In genomic region chr7:109098145-109099018, GRCm38 (mm10) we compare ENCODE assay signal across 10 mouse cellular contexts. TPM values are rescaled to one million over a fixed set of nuclear protein-coding genes. Genes with fewer than 3 reads are reported as not detected.
A peak's percentile ranks its signal among the peaks of the same experiment; 100 is the strongest.
DNase-seq lines count a peak whose midpoint lies in the region; ATAC-seq and TF ChIP-seq lines count a peak whose summit lies in the region.
"Had no signal": no experiment of that assay in that cellular context is flagged by ENCODE, and none has a peak within 500 bp of the region (broad histone marks: within the 10 kb centered on the region; RNA-seq: fewer than 3 reads in every experiment).

No protein-coding gene starts in this region.

- H3K4me3 ChIP-seq in gastrocnemius, adult 2 months = no peak overlapping the region
- H3K4me3 ChIP-seq in ES-Bruce4 (ENCODE audit: low read depth, low read length) = no peak overlapping the region
- H3K4me3 ChIP-seq in forebrain, embryonic 15.5 days = no peak overlapping the region
- no peak overlapping the region for H3K4me3 ChIP-seq in kidney, postnatal 0 days (replicated peaks; ENCODE audit: low read depth, low read length)
- H3K4me3 ChIP-seq in midbrain, embryonic 10.5 days = no peak overlapping the region
- H3K4me3 ChIP-seq: heart, embryonic 13.5 days had no signal

- TF ChIP-seq CTCF in gastrocnemius, adult 2 months (IDR thresholded peaks at IDR 0.05) = peak; percentile 58
- peak; percentile 58 for TF ChIP-seq CTCF in ES-Bruce4 (IDR thresholded peaks at IDR 0.05; ENCODE audit: low read depth, low read length)
- TF ChIP-seq CTCF in kidney, postnatal 0 days (IDR thresholded peaks at IDR 0.05; ENCODE audit: low read depth) = peak; percentile 68

- peak; percentile 66 for ATAC-seq in forebrain, embryonic 15.5 days (replicated peaks)
- no peak for ATAC-seq in kidney, postnatal 0 days (replicated peaks; ENCODE audit: low FRiP score, low read depth)
- no peak for ATAC-seq in activated CD4-positive, CD25-positive, alpha-beta regulatory T cell, adult 4 months

- H3K27ac ChIP-seq in gastrocnemius, adult 2 months = no peak overlapping the region
- H3K27ac ChIP-seq in ES-Bruce4 (ENCODE audit: insufficient read depth, low read length) = no peak overlapping the region
- no peak overlapping the region for H3K27ac ChIP-seq in forebrain, embryonic 15.5 days (replicated peaks)
- H3K27ac ChIP-seq in kidney, postnatal 0 days = no peak overlapping the region
- H3K27ac ChIP-seq in midbrain, embryonic 10.5 days (replicated peaks) = 0 out of 2 replicates have a peak overlapping the region, but pooled peaks have one; percentile 33
- H3K27ac ChIP-seq: heart, embryonic 13.5 days had no signal

- TF ChIP-seq EP300 in ES-Bruce4 (IDR thresholded peaks at IDR 0.05; ENCODE audit: insufficient read depth, low read depth, low read length) = no peak

- H3K4me1 ChIP-seq in ES-Bruce4 (ENCODE audit: control insufficient read depth, insufficient read depth, low read length) = no peaks in the 10 kb centered on the region
- H3K4me1 ChIP-seq in forebrain, embryonic 15.5 days = no peaks in the 10 kb centered on the region
- H3K4me1 ChIP-seq in kidney, postnatal 0 days (replicated peaks; ENCODE audit: insufficient read depth, low read length) = no peaks in the 10 kb centered on the region
- H3K4me1 ChIP-seq in midbrain, embryonic 10.5 days = peaks cover 6% of the 10 kb centered on the region
- H3K4me1 ChIP-seq: heart, embryonic 13.5 days had no signal

- H3K9ac ChIP-seq in ES-Bruce4 (ENCODE audit: low read depth, poor library complexity, severe bottlenecking) = no peak overlapping the region
- no peak overlapping the region for H3K9ac ChIP-seq in forebrain, embryonic 15.5 days (replicated peaks)
- no peak overlapping the region for H3K9ac ChIP-seq in kidney, postnatal 0 days (ENCODE audit: low read depth, low read length)
- H3K9ac ChIP-seq: heart, embryonic 13.5 days had no signal

- WGBS in forebrain, embryonic 15.5 days = 23% methylated on average over 6 of the region's 6 CpGs
- 30% methylated on average over 6 of the region's 6 CpGs for WGBS in kidney, postnatal 0 days
- 28% methylated on average over 6 of the region's 6 CpGs for WGBS in midbrain, embryonic 10.5 days

- DNase-seq in gastrocnemius, adult 2 months = no peak
- no peak for DNase-seq in gastrocnemius, adult 8-10 months (ENCODE audit: low spot score in 2 of 2)
- DNase-seq in cerebellum, adult 11-12 months = peak; percentile 43
- DNase-seq in kidney, postnatal 0 days (ENCODE audit: low spot score) = peak; percentile 47
- peak; percentile 65 for DNase-seq in midbrain, embryonic 10.5 days (ENCODE audit: low spot score)

- H3K36me3 ChIP-seq in ES-Bruce4 (ENCODE audit: control insufficient read depth, insufficient read depth, low read length, poor library complexity, severe bottlenecking) = no peaks in the 10 kb centered on the region
- H3K36me3 ChIP-seq in forebrain, embryonic 15.5 days = no peaks in the 10 kb centered on the region
- no peaks in the 10 kb centered on the region for H3K36me3 ChIP-seq in kidney, postnatal 0 days (ENCODE audit: insufficient read depth, low read length)
- H3K36me3 ChIP-seq in midbrain, embryonic 10.5 days = no peaks in the 10 kb centered on the region
- H3K36me3 ChIP-seq: heart, embryonic 13.5 days had no signal

- no peak for TF ChIP-seq POLR2A in ES-Bruce4 (IDR thresholded peaks at IDR 0.05; ENCODE audit: insufficient read depth, low read length)

- H3K27me3 ChIP-seq in ES-Bruce4 (ENCODE audit: control insufficient read depth, insufficient read depth, low read length, poor library complexity, severe bottlenecking) = no peaks in the 10 kb centered on the region; the same call in 1 of the 2 replicates
- H3K27me3 ChIP-seq in forebrain, embryonic 15.5 days = peaks cover 11% of the 10 kb centered on the region; the same call in 1 of the 2 replicates
- H3K27me3 ChIP-seq in kidney, postnatal 0 days (ENCODE audit: insufficient read depth, low read length) = no peaks in the 10 kb centered on the region
- H3K27me3 ChIP-seq in midbrain, embryonic 10.5 days (ENCODE audit: low read depth, poor library complexity, severe bottlenecking) = no peaks in the 10 kb centered on the region

- intact Hi-C loops in gastrocnemius, adult 2 months (cut with DNase I) = no loop called here

- no peaks in the 10 kb centered on the region for H3K9me3 ChIP-seq in ES-Bruce4 (replicated peaks; ENCODE audit: control insufficient read depth, insufficient read depth, low read length, poor library complexity, severe bottlenecking)
- H3K9me3 ChIP-seq in forebrain, embryonic 15.5 days = no peaks in the 10 kb centered on the region
- H3K9me3 ChIP-seq in kidney, postnatal 0 days (replicated peaks; ENCODE audit: low read length) = no peaks in the 10 kb centered on the region
- H3K9me3 ChIP-seq in midbrain, embryonic 10.5 days (replicated peaks) = no peaks in the 10 kb centered on the region
- H3K9me3 ChIP-seq: heart, embryonic 13.5 days had no signal

- no peak overlapping the region for H3K4me2 ChIP-seq in forebrain, embryonic 15.5 days (replicated peaks)
- no peak overlapping the region for H3K4me2 ChIP-seq in kidney, postnatal 0 days (ENCODE audit: low read length)
- H3K4me2 ChIP-seq: heart, embryonic 13.5 days had no signal

RNA-seq across cellular contexts. Expression of gene Ric3, which starts 15.3 kb away (rescaled TPM):
- total RNA-seq in gastrocnemius, adult 2 months (2021) = 1 to 10 TPM; 1.7 to 2.1 TPM
- 1 to 10 TPM; 1.7 to 3.5 (median 2.3) TPM for total RNA-seq in gastrocnemius, adult 8-10 months (2022)
- polyA plus RNA-seq in ES-Bruce4 (2011; ENCODE audit: insufficient read depth, insufficient read length, low read depth, missing spikeins) = 2.7 and 5.4 TPM in 2 replicates
- 28.2 and 30.4 TPM in 2 replicates for polyA plus RNA-seq in forebrain, embryonic 15.5 days (2015; fragmentation: Nextera tagmentation; extraction: Ambion mirVana)
- polyA plus RNA-seq in kidney, postnatal 0 days (2015; fragmentation: Nextera tagmentation; extraction: Ambion mirVana) = 0.66 and 1.2 TPM in 2 replicates
- 19.8 and 23.4 TPM in 2 replicates for polyA plus RNA-seq in midbrain, embryonic 10.5 days (2016; fragmentation: Nextera tagmentation; extraction: Ambion mirVana)
- polyA plus RNA-seq in activated CD4-positive, CD25-positive, alpha-beta regulatory T cell, adult 4 months (2017; shearing (Covaris generic)) = under 1 TPM; 0.15 to 0.20 TPM
- polyA plus RNA-seq: C2C12 had no signal

Comparison
In these comparisons a context has a peak if more than half of its experiments do, and no peak if none do; other contexts are left out.
1. DNase-seq: peak in cerebellum, adult 11-12 months (single experiment), kidney, postnatal 0 days (single experiment) and midbrain, embryonic 10.5 days (single experiment); none in gastrocnemius, adult 2 months (single experiment) and gastrocnemius, adult 8-10 months (0 of 2).
2. Peak in every context shown above with its lines, with median percentiles within 50 percentile points of each other: CTCF ChIP-seq.